Mouse (Mus musculus): ENCODE data around the gene Rbp7. TPM values are rescaled to one million over a fixed set of nuclear protein-coding genes. Genes with fewer than 3 reads are reported as not detected.
"Not testable (repeated sequence)": the region's sequence is repeated elsewhere in the genome, so short reads cannot be mapped to it uniquely, and the experiment has no call there.

Gene Rbp7
- polyA plus RNA-seq, 1 experiment from 2014 or later: not detected

- Histone ChIP-seq H3K9ac (ENCODE audit: low read length) (peak overlapping the region; percentile 70), H3K4me2 (ENCODE audit: low read depth, low read length, severe bottlenecking) (peak overlapping the region; percentile 60; the same call in 1 of the 2 replicates)
Observed at GRCm38 (mm10) chr4:149446309-149446708, 8.5 kb downstream of the Rbp7 start.

GRCm38 (mm10) chr4:149445868-149446267, 8.9 kb downstream of the Rbp7 start:
- no peak overlapping the region; the same call in 1 of the 2 replicates for H3K4me3 ChIP-seq (ENCODE audit: low read depth, low read length)
- 2% methylated on average over 11 of the region's 11 CpGs for WGBS
- H3K9ac ChIP-seq (ENCODE audit: low read length): peak overlapping the region; percentile 70

More at GRCm38 (mm10) chr4:149446309-149446708, 8.5 kb downstream of the Rbp7 start:
- H3K36me3 ChIP-seq (ENCODE audit: control insufficient read depth, insufficient read depth, low read length): no peaks in the 10 kb centered on the region
- ATAC-seq (replicated peaks; ENCODE audit: low FRiP score) (no peak), DNase-seq (ENCODE audit: low spot score) (no peak)
- no peaks in the 10 kb centered on the region for H3K27me3 ChIP-seq (ENCODE audit: control insufficient read depth, insufficient read depth, low read length)
- 18% methylated on average over 1 of the region's 1 CpGs for WGBS
- H3K4me3 ChIP-seq (ENCODE audit: low read depth, low read length): no peak overlapping the region
- H3K9me3 ChIP-seq (ENCODE audit: control insufficient read depth, low read length): no peaks in the 10 kb centered on the region
- peaks cover 4% of the 10 kb centered on the region; the same call in 1 of the 2 replicates for H3K4me1 ChIP-seq (replicated peaks; ENCODE audit: control insufficient read depth, insufficient read depth, low read length)
- peak overlapping the region; percentile 85; the same call in 1 of the 2 replicates for H3K27ac ChIP-seq (ENCODE audit: low read depth, low read length)

GRCm38 (mm10) chr4:149444964-149445701, 9.6 kb downstream of the Rbp7 start:
- peak overlapping the region; percentile 60 for H3K4me2 ChIP-seq (ENCODE audit: low read depth, low read length, severe bottlenecking)
- peak; percentile 94 for ATAC-seq (replicated peaks; ENCODE audit: low FRiP score)
- H3K36me3 ChIP-seq (ENCODE audit: control insufficient read depth, insufficient read depth, low read length): no peaks in the 10 kb centered on the region
- WGBS: under 1% methylated on average over 36 of the region's 36 CpGs
- DNase-seq (ENCODE audit: low spot score): peak; percentile 96
- peaks cover 2% of the 10 kb centered on the region; the same call in 1 of the 2 replicates for H3K27me3 ChIP-seq (ENCODE audit: control insufficient read depth, insufficient read depth, low read length)
- no peaks in the 10 kb centered on the region for H3K9me3 ChIP-seq (ENCODE audit: control insufficient read depth, low read length)
- peak overlapping the region; percentile 24 for H3K4me3 ChIP-seq (ENCODE audit: low read depth, low read length)
- H3K4me1 ChIP-seq (replicated peaks; ENCODE audit: control insufficient read depth, insufficient read depth, low read length): peaks cover 4% of the 10 kb centered on the region; the same call in 1 of the 2 replicates
- peak overlapping the region; percentile 70 for H3K9ac ChIP-seq (ENCODE audit: low read length)
- peak overlapping the region; percentile 85 for H3K27ac ChIP-seq (ENCODE audit: low read depth, low read length)

More at GRCm38 (mm10) chr4:149445868-149446267, 8.9 kb downstream of the Rbp7 start:
- DNase-seq (ENCODE audit: low spot score): peak; percentile 88
- peak; percentile 72 for ATAC-seq (replicated peaks; ENCODE audit: low FRiP score)
- Histone ChIP-seq H3K4me1 (replicated peaks; ENCODE audit: control insufficient read depth, insufficient read depth, low read length) (peaks cover 4% of the 10 kb centered on the region; the same call in 1 of the 2 replicates), H3K9me3 (ENCODE audit: control insufficient read depth, low read length) (no peaks in the 10 kb centered on the region), H3K36me3 (ENCODE audit: control insufficient read depth, insufficient read depth, low read length) (no peaks in the 10 kb centered on the region), H3K27me3 (ENCODE audit: control insufficient read depth, insufficient read depth, low read length) (no peaks in the 10 kb centered on the region), H3K4me2 (ENCODE audit: low read depth, low read length, severe bottlenecking) (peak overlapping the region; percentile 60; the same call in 1 of the 2 replicates), H3K27ac (ENCODE audit: low read depth, low read length) (peak overlapping the region; percentile 85)

- Histone ChIP-seq H3K27me3 (ENCODE audit: control insufficient read depth, insufficient read depth, low read length) (peaks cover 2% of the 10 kb centered on the region; the same call in 1 of the 2 replicates), H3K4me3 (ENCODE audit: low read depth, low read length) (no peak overlapping the region), H3K4me2 (ENCODE audit: low read depth, low read length, severe bottlenecking) (peak overlapping the region; percentile 60; the same call in 1 of the 2 replicates), H3K36me3 (ENCODE audit: control insufficient read depth, insufficient read depth, low read length) (no peaks in the 10 kb centered on the region), H3K4me1 (replicated peaks; ENCODE audit: control insufficient read depth, insufficient read depth, low read length) (peaks cover 4% of the 10 kb centered on the region; the same call in 1 of the 2 replicates), H3K9me3 (ENCODE audit: control insufficient read depth, low read length) (no peaks in the 10 kb centered on the region), H3K27ac (ENCODE audit: low read depth, low read length) (no peak overlapping the region), H3K9ac (ENCODE audit: low read length) (peak overlapping the region; percentile 70)
- DNase-seq (ENCODE audit: low spot score) (no peak), ATAC-seq (replicated peaks; ENCODE audit: low FRiP score) (no peak)
- 76% methylated on average over 1 of the region's 1 CpGs for WGBS
Observed at GRCm38 (mm10) chr4:149444465-149444864, 10.3 kb downstream of the Rbp7 start.

- Histone ChIP-seq H3K4me3 (ENCODE audit: low read depth, low read length) (no peak overlapping the region), H3K36me3 (ENCODE audit: control insufficient read depth, insufficient read depth, low read length) (no peaks in the 10 kb centered on the region), H3K9me3 (ENCODE audit: control insufficient read depth, low read length) (no peaks in the 10 kb centered on the region), H3K27me3 (ENCODE audit: control insufficient read depth, insufficient read depth, low read length) (peaks cover 2% of the 10 kb centered on the region; the same call in 1 of the 2 replicates), H3K27ac (ENCODE audit: low read depth, low read length) (no peak overlapping the region), H3K9ac (ENCODE audit: low read length) (no peak overlapping the region), H3K4me2 (ENCODE audit: low read depth, low read length, severe bottlenecking) (no peak overlapping the region), H3K4me1 (replicated peaks; ENCODE audit: control insufficient read depth, insufficient read depth, low read length) (peaks cover 4% of the 10 kb centered on the region; the same call in 1 of the 2 replicates)
- WGBS: 68% methylated on average over 3 of the region's 3 CpGs
- ATAC-seq (replicated peaks; ENCODE audit: low FRiP score) (no peak), DNase-seq (ENCODE audit: low spot score) (no peak)
Observed at GRCm38 (mm10) chr4:149442436-149442835, 12.3 kb downstream of the Rbp7 start.

- WGBS: 78% methylated on average over 8 of the region's 8 CpGs
Observed at GRCm38 (mm10) chr4:149440576-149440975, 14.2 kb downstream of the Rbp7 start.

GRCm38 (mm10) chr4:149431887-149432286, 22.9 kb downstream of the Rbp7 start:
- not testable (repeated sequence) for H3K27ac ChIP-seq (ENCODE audit: low read depth, low read length); H3K4me1 ChIP-seq (replicated peaks; ENCODE audit: control insufficient read depth, insufficient read depth, low read length); H3K4me2 ChIP-seq (ENCODE audit: low read depth, low read length, severe bottlenecking); H3K9ac ChIP-seq (ENCODE audit: low read length); H3K27me3 ChIP-seq (ENCODE audit: control insufficient read depth, insufficient read depth, low read length); H3K4me3 ChIP-seq (ENCODE audit: low read depth, low read length); H3K36me3 ChIP-seq (ENCODE audit: control insufficient read depth, insufficient read depth, low read length); H3K9me3 ChIP-seq (ENCODE audit: control insufficient read depth, low read length); DNase-seq (ENCODE audit: low spot score); ATAC-seq (replicated peaks; ENCODE audit: low FRiP score)
- 67% methylated on average over 1 of the region's 1 CpGs for WGBS

More at GRCm38 (mm10) chr4:149440576-149440975, 14.2 kb downstream of the Rbp7 start:
- peaks cover 2% of the 10 kb centered on the region; the same call in 1 of the 2 replicates for H3K4me1 ChIP-seq (replicated peaks; ENCODE audit: control insufficient read depth, insufficient read depth, low read length)
- no peaks in the 10 kb centered on the region for H3K9me3 ChIP-seq (ENCODE audit: control insufficient read depth, low read length)
- no peak overlapping the region for H3K9ac ChIP-seq (ENCODE audit: low read length)
- H3K36me3 ChIP-seq (ENCODE audit: control insufficient read depth, insufficient read depth, low read length): no peaks in the 10 kb centered on the region
- H3K27ac ChIP-seq (ENCODE audit: low read depth, low read length): no peak overlapping the region
- peaks cover 2% of the 10 kb centered on the region; the same call in 1 of the 2 replicates for H3K27me3 ChIP-seq (ENCODE audit: control insufficient read depth, insufficient read depth, low read length)
- ATAC-seq (replicated peaks; ENCODE audit: low FRiP score) (no peak), DNase-seq (ENCODE audit: low spot score) (no peak)
- no peak overlapping the region for H3K4me3 ChIP-seq (ENCODE audit: low read depth, low read length)
- H3K4me2 ChIP-seq (ENCODE audit: low read depth, low read length, severe bottlenecking): no peak overlapping the region

GRCm38 (mm10) chr4:149429592-149429991, 25.2 kb downstream of the Rbp7 start:
- H3K27me3 ChIP-seq (ENCODE audit: control insufficient read depth, insufficient read depth, low read length): no peaks in the 10 kb centered on the region
- H3K4me1 ChIP-seq (replicated peaks; ENCODE audit: control insufficient read depth, insufficient read depth, low read length): no peaks in the 10 kb centered on the region
- H3K9me3 ChIP-seq (ENCODE audit: control insufficient read depth, low read length): no peaks in the 10 kb centered on the region
- H3K4me3 ChIP-seq (ENCODE audit: low read depth, low read length): no peak overlapping the region
- no peak overlapping the region for H3K4me2 ChIP-seq (ENCODE audit: low read depth, low read length, severe bottlenecking)
- no peak overlapping the region for H3K27ac ChIP-seq (ENCODE audit: low read depth, low read length)
- H3K36me3 ChIP-seq (ENCODE audit: control insufficient read depth, insufficient read depth, low read length): no peaks in the 10 kb centered on the region
- no peak for ATAC-seq (replicated peaks; ENCODE audit: low FRiP score)
- H3K9ac ChIP-seq (ENCODE audit: low read length): no peak overlapping the region
- DNase-seq (ENCODE audit: low spot score): no peak
- 90% methylated on average over 5 of the region's 5 CpGs for WGBS
